Mouse (Mus musculus): ENCODE measurements around the gene Ern1. TPM values are rescaled to one million over a fixed set of nuclear protein-coding genes. Genes with fewer than 3 reads are reported as not detected.

Gene Ern1
- polyA plus RNA-seq, 1 experiment from 2014 or later, result 3.3 TPM

DNA sequence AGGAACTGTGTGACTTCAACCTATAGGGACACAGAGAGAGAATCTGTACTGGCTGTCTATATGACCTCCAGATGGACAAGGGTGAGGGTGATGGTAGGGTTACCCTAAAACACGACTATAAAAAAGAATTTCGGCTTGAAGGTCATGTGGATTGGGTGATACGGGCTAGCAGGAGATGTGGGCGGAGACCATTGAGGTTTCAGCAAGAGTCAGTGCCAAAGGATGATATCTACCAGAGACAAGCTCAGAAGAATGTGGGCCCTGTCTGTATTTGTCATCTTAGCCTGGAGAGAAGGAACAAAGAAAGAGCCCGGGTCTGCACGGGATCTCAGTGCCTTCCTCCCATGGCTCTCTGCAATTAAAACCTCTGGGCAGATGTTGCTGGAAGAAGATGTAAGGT lies 137.9 kb downstream of the Ern1 start:
- H3K4me2 ChIP-seq (ENCODE audit: low read length), result no peak overlapping the region
- H3K27me3 ChIP-seq (replicated peaks; ENCODE audit: control insufficient read depth, insufficient read depth, low read length), result no peaks in the 10 kb centered on the region
- 89% methylated on average over 6 of the region's 6 CpGs for WGBS
- H3K9me3 ChIP-seq (ENCODE audit: control insufficient read depth, low read length), result no peaks in the 10 kb centered on the region
- H3K9ac ChIP-seq (ENCODE audit: low read depth, low read length), result no peak overlapping the region
- H3K4me1 ChIP-seq (ENCODE audit: control insufficient read depth, insufficient read depth, low read depth, low read length), result no peaks in the 10 kb centered on the region
- no peak overlapping the region for H3K27ac ChIP-seq (ENCODE audit: low read depth, low read length)
- H3K4me3 ChIP-seq (ENCODE audit: low read length), result no peak overlapping the region
- H3K36me3 ChIP-seq (ENCODE audit: control insufficient read depth, insufficient read depth, low read length), result no peaks in the 10 kb centered on the region
- no peak for ATAC-seq

DNA sequence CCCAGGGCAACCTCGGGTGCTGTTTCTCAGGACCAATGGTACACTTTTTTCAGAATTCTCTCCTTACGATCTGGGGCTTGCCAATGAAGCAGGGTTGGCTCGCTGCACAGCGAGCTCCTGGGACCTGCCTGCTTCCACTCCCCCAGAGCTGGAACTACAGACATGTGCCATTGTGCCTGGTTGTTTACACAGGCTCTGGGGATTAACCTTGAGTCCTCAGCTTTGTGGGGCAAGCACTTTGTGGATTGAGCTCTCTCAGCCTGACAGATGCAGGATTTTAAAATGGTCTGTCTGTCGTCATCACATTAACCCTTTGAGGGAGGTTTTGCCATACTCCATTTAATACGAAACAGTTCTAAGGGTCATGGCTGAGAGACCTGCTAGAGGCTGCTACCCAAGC lies 142.7 kb downstream of the Ern1 start:
- Histone ChIP-seq H3K4me1 (ENCODE audit: control insufficient read depth, insufficient read depth, low read depth, low read length) (no peaks in the 10 kb centered on the region), H3K36me3 (ENCODE audit: control insufficient read depth, insufficient read depth, low read length) (no peaks in the 10 kb centered on the region), H3K27me3 (replicated peaks; ENCODE audit: control insufficient read depth, insufficient read depth, low read length) (no peaks in the 10 kb centered on the region), H3K27ac (ENCODE audit: low read depth, low read length) (no peak overlapping the region), H3K9me3 (ENCODE audit: control insufficient read depth, low read length) (no peaks in the 10 kb centered on the region), H3K4me3 (ENCODE audit: low read length) (no peak overlapping the region), H3K4me2 (ENCODE audit: low read length) (no peak overlapping the region), H3K9ac (ENCODE audit: low read depth, low read length) (no peak overlapping the region)
- ATAC-seq, result no peak
- WGBS, result 66% methylated on average over 6 of the region's 6 CpGs

Other genes starting within 250 kb of the Ern1 start
- gene Ftsj3, start 231.8 kb downstream of the Ern1 start, polyA plus RNA-seq (2015; fragmentation: Nextera tagmentation; extraction: Ambion mirVana), result 31.6 and 35.0 TPM in 2 replicates
- 303 and 330 TPM in 2 replicates for gene Psmc5, start 231.7 kb downstream of the Ern1 start, polyA plus RNA-seq (2015; fragmentation: Nextera tagmentation; extraction: Ambion mirVana)
- gene Smarcd2, start 214.9 kb downstream of the Ern1 start, polyA plus RNA-seq (2015; fragmentation: Nextera tagmentation; extraction: Ambion mirVana), result 9.6 and 11.2 TPM in 2 replicates
- 0.06 and 0.14 TPM in 2 replicates for gene Tcam1, start 211.2 kb downstream of the Ern1 start, polyA plus RNA-seq (2015; fragmentation: Nextera tagmentation; extraction: Ambion mirVana)
- 0.61 TPM in 1 of 2 replicates, not detected in the other for gene Gh, start 186.0 kb downstream of the Ern1 start, polyA plus RNA-seq (2015; fragmentation: Nextera tagmentation; extraction: Ambion mirVana)
- gene Cd79b, start 173.1 kb downstream of the Ern1 start, polyA plus RNA-seq (2015; fragmentation: Nextera tagmentation; extraction: Ambion mirVana), result 0.85 and 1.5 TPM in 2 replicates
- gene Scn4a, start 134.6 kb downstream of the Ern1 start, polyA plus RNA-seq (2015; fragmentation: Nextera tagmentation; extraction: Ambion mirVana), result 0.06 TPM in 1 of 2 replicates, not detected in the other
- not detected in 2 replicates for gene Prr29, start 122.4 kb downstream of the Ern1 start, polyA plus RNA-seq (2015; fragmentation: Nextera tagmentation; extraction: Ambion mirVana)
- 15.1 and 17.6 TPM in 2 replicates for gene Icam2, start 99.8 kb downstream of the Ern1 start, polyA plus RNA-seq (2015; fragmentation: Nextera tagmentation; extraction: Ambion mirVana)
- 29.5 and 38.4 TPM in 2 replicates for gene Tex2, start 125.6 kb upstream of the Ern1 start, polyA plus RNA-seq (2015; fragmentation: Nextera tagmentation; extraction: Ambion mirVana)

Measured in hindbrain, embryonic 16.5 days (tissue).